Mouse (Mus musculus): ENCODE results near the gene Rps6kc1. TPM values are rescaled to one million over a fixed set of nuclear protein-coding genes. Genes with fewer than 3 reads are reported as not detected.

The Rps6kc1 gene
- polyA plus RNA-seq, 1 experiment from 2014 or later, result 16.9 TPM

- Histone ChIP-seq H3K27ac (ENCODE audit: low read depth, low read length) (no peak overlapping the region), H3K4me3 (ENCODE audit: low read depth, low read length) (no peak overlapping the region), H3K4me2 (ENCODE audit: low read depth, low read length, severe bottlenecking) (no peak overlapping the region), H3K27me3 (ENCODE audit: control insufficient read depth, insufficient read depth, low read length) (no peaks in the 10 kb centered on the region), H3K9me3 (ENCODE audit: control insufficient read depth, low read length) (no peaks in the 10 kb centered on the region), H3K36me3 (ENCODE audit: control insufficient read depth, insufficient read depth, low read length) (no peaks in the 10 kb centered on the region), H3K4me1 (replicated peaks; ENCODE audit: control insufficient read depth, insufficient read depth, low read length) (no peaks in the 10 kb centered on the region), H3K9ac (ENCODE audit: low read length) (no peak overlapping the region)
- 93% methylated on average over 13 of the region's 13 CpGs for WGBS
- no peak for DNase-seq (ENCODE audit: low spot score)
- ATAC-seq (replicated peaks; ENCODE audit: low FRiP score), result no peak
Measured at GRCm38 (mm10) chr1:190772088-190772885, 139.3 kb downstream of the Rps6kc1 start.

GRCm38 (mm10) chr1:190769748-190770147, 141.8 kb downstream of the Rps6kc1 start:
- no peak overlapping the region for H3K9ac ChIP-seq (ENCODE audit: low read length)
- WGBS, result 77% methylated on average over 7 of the region's 7 CpGs
- H3K27ac ChIP-seq (ENCODE audit: low read depth, low read length), result no peak overlapping the region
- H3K27me3 ChIP-seq (ENCODE audit: control insufficient read depth, insufficient read depth, low read length), result no peaks in the 10 kb centered on the region
- H3K4me2 ChIP-seq (ENCODE audit: low read depth, low read length, severe bottlenecking), result no peak overlapping the region
- no peaks in the 10 kb centered on the region for H3K36me3 ChIP-seq (ENCODE audit: control insufficient read depth, insufficient read depth, low read length)
- ATAC-seq (replicated peaks; ENCODE audit: low FRiP score) (no peak), DNase-seq (ENCODE audit: low spot score) (no peak)
- no peaks in the 10 kb centered on the region for H3K4me1 ChIP-seq (replicated peaks; ENCODE audit: control insufficient read depth, insufficient read depth, low read length)
- H3K4me3 ChIP-seq (ENCODE audit: low read depth, low read length), result no peak overlapping the region
- no peaks in the 10 kb centered on the region for H3K9me3 ChIP-seq (ENCODE audit: control insufficient read depth, low read length)

- Histone ChIP-seq H3K27ac (ENCODE audit: low read depth, low read length) (no peak overlapping the region), H3K9me3 (ENCODE audit: control insufficient read depth, low read length) (no peaks in the 10 kb centered on the region), H3K4me2 (ENCODE audit: low read depth, low read length, severe bottlenecking) (no peak overlapping the region), H3K27me3 (ENCODE audit: control insufficient read depth, insufficient read depth, low read length) (no peaks in the 10 kb centered on the region), H3K36me3 (ENCODE audit: control insufficient read depth, insufficient read depth, low read length) (no peaks in the 10 kb centered on the region), H3K4me1 (replicated peaks; ENCODE audit: control insufficient read depth, insufficient read depth, low read length) (no peaks in the 10 kb centered on the region), H3K9ac (ENCODE audit: low read length) (no peak overlapping the region), H3K4me3 (ENCODE audit: low read depth, low read length) (no peak overlapping the region)
- DNase-seq (ENCODE audit: low spot score) (no peak), ATAC-seq (replicated peaks; ENCODE audit: low FRiP score) (no peak)
- 82% methylated on average over 1 of the region's 1 CpGs for WGBS
Measured at GRCm38 (mm10) chr1:190768307-190768706, 143.3 kb downstream of the Rps6kc1 start.

- no peak overlapping the region for H3K4me2 ChIP-seq (ENCODE audit: low read depth, low read length, severe bottlenecking)
- no peak overlapping the region for H3K4me3 ChIP-seq (ENCODE audit: low read depth, low read length)
- H3K9me3 ChIP-seq (ENCODE audit: control insufficient read depth, low read length), result no peaks in the 10 kb centered on the region
- no peak overlapping the region for H3K9ac ChIP-seq (ENCODE audit: low read length)
- no peaks in the 10 kb centered on the region for H3K4me1 ChIP-seq (replicated peaks; ENCODE audit: control insufficient read depth, insufficient read depth, low read length)
- no peaks in the 10 kb centered on the region for H3K36me3 ChIP-seq (ENCODE audit: control insufficient read depth, insufficient read depth, low read length)
- DNase-seq (ENCODE audit: low spot score), result no peak
- no peak overlapping the region for H3K27ac ChIP-seq (ENCODE audit: low read depth, low read length)
- 74% methylated on average over 8 of the region's 8 CpGs for WGBS
- no peak for ATAC-seq (replicated peaks; ENCODE audit: low FRiP score)
- no peaks in the 10 kb centered on the region for H3K27me3 ChIP-seq (ENCODE audit: control insufficient read depth, insufficient read depth, low read length)
Measured at GRCm38 (mm10) chr1:190767621-190768020, 143.9 kb downstream of the Rps6kc1 start.

- Histone ChIP-seq H3K9me3 (ENCODE audit: control insufficient read depth, low read length) (no peaks in the 10 kb centered on the region), H3K36me3 (ENCODE audit: control insufficient read depth, insufficient read depth, low read length) (no peaks in the 10 kb centered on the region), H3K9ac (ENCODE audit: low read length) (no peak overlapping the region), H3K27ac (ENCODE audit: low read depth, low read length) (no peak overlapping the region), H3K4me1 (replicated peaks; ENCODE audit: control insufficient read depth, insufficient read depth, low read length) (no peaks in the 10 kb centered on the region), H3K4me2 (ENCODE audit: low read depth, low read length, severe bottlenecking) (no peak overlapping the region), H3K4me3 (ENCODE audit: low read depth, low read length) (no peak overlapping the region), H3K27me3 (ENCODE audit: control insufficient read depth, insufficient read depth, low read length) (no peaks in the 10 kb centered on the region)
- ATAC-seq (replicated peaks; ENCODE audit: low FRiP score) (no peak), DNase-seq (ENCODE audit: low spot score) (no peak)
- 95% methylated on average over 2 of the region's 2 CpGs for WGBS
Measured at GRCm38 (mm10) chr1:190766800-190767199, 144.8 kb downstream of the Rps6kc1 start.

GRCm38 (mm10) chr1:190763756-190764155, 147.8 kb downstream of the Rps6kc1 start:
- Histone ChIP-seq H3K36me3 (ENCODE audit: control insufficient read depth, insufficient read depth, low read length) (no peaks in the 10 kb centered on the region), H3K4me1 (replicated peaks; ENCODE audit: control insufficient read depth, insufficient read depth, low read length) (no peaks in the 10 kb centered on the region), H3K4me2 (ENCODE audit: low read depth, low read length, severe bottlenecking) (no peak overlapping the region), H3K27me3 (ENCODE audit: control insufficient read depth, insufficient read depth, low read length) (no peaks in the 10 kb centered on the region), H3K9me3 (ENCODE audit: control insufficient read depth, low read length) (no peaks in the 10 kb centered on the region), H3K27ac (ENCODE audit: low read depth, low read length) (no peak overlapping the region), H3K4me3 (ENCODE audit: low read depth, low read length) (no peak overlapping the region), H3K9ac (ENCODE audit: low read length) (no peak overlapping the region)
- WGBS, result 80% methylated on average over 10 of the region's 10 CpGs
- no peak for DNase-seq (ENCODE audit: low spot score)
- no peak for ATAC-seq (replicated peaks; ENCODE audit: low FRiP score)

- Histone ChIP-seq H3K9ac (ENCODE audit: low read length) (no peak overlapping the region), H3K4me1 (replicated peaks; ENCODE audit: control insufficient read depth, insufficient read depth, low read length) (no peaks in the 10 kb centered on the region), H3K36me3 (ENCODE audit: control insufficient read depth, insufficient read depth, low read length) (no peaks in the 10 kb centered on the region), H3K9me3 (ENCODE audit: control insufficient read depth, low read length) (no peaks in the 10 kb centered on the region), H3K27ac (ENCODE audit: low read depth, low read length) (no peak overlapping the region), H3K27me3 (ENCODE audit: control insufficient read depth, insufficient read depth, low read length) (no peaks in the 10 kb centered on the region), H3K4me2 (ENCODE audit: low read depth, low read length, severe bottlenecking) (no peak overlapping the region), H3K4me3 (ENCODE audit: low read depth, low read length) (no peak overlapping the region)
- WGBS, result 48% methylated on average over 5 of the region's 5 CpGs
- DNase-seq (ENCODE audit: low spot score) (no peak), ATAC-seq (replicated peaks; ENCODE audit: low FRiP score) (no peak)
Measured at GRCm38 (mm10) chr1:190761786-190762185, 149.8 kb downstream of the Rps6kc1 start.

- Histone ChIP-seq H3K4me3 (ENCODE audit: low read depth, low read length) (no peak overlapping the region), H3K36me3 (ENCODE audit: control insufficient read depth, insufficient read depth, low read length) (no peaks in the 10 kb centered on the region), H3K4me2 (ENCODE audit: low read depth, low read length, severe bottlenecking) (no peak overlapping the region), H3K27ac (ENCODE audit: low read depth, low read length) (no peak overlapping the region), H3K27me3 (ENCODE audit: control insufficient read depth, insufficient read depth, low read length) (no peaks in the 10 kb centered on the region), H3K9ac (ENCODE audit: low read length) (no peak overlapping the region), H3K4me1 (replicated peaks; ENCODE audit: control insufficient read depth, insufficient read depth, low read length) (no peaks in the 10 kb centered on the region), H3K9me3 (ENCODE audit: control insufficient read depth, low read length) (no peaks in the 10 kb centered on the region)
- DNase-seq (ENCODE audit: low spot score), result no peak
- WGBS, result 75% methylated on average over 8 of the region's 8 CpGs
- ATAC-seq (replicated peaks; ENCODE audit: low FRiP score), result no peak
Measured at GRCm38 (mm10) chr1:190757899-190758298, 153.7 kb downstream of the Rps6kc1 start.
